22 mouse cellular contexts compared by ENCODE assay signal in genomic region chr10:113593436-113593835, GRCm38 (mm10).
"Had no signal": no experiment of that assay in that cellular context is flagged by ENCODE, and none has a peak within 500 bp of the region (broad histone marks: within the 10 kb centered on the region; RNA-seq: fewer than 3 reads in every experiment).

No protein-coding gene starts in this region.

- H3K4me1 ChIP-seq: limb, embryonic 13.5 days; liver, embryonic 12.5 days; liver, embryonic 15.5 days; lung, embryonic 15.5 days had no signal

- H3K9ac ChIP-seq: limb, embryonic 13.5 days; liver, embryonic 12.5 days; liver, embryonic 15.5 days; lung, embryonic 15.5 days had no signal

- H3K36me3 ChIP-seq: limb, embryonic 13.5 days; liver, embryonic 12.5 days; liver, embryonic 15.5 days; lung, embryonic 15.5 days had no signal

- H3K4me3 ChIP-seq: layer of hippocampus, adult 2 months; limb, embryonic 13.5 days; liver, embryonic 12.5 days; liver, embryonic 15.5 days; lung, embryonic 15.5 days had no signal

- H3K4me2 ChIP-seq: limb, embryonic 13.5 days; liver, embryonic 12.5 days; liver, embryonic 15.5 days; lung, embryonic 15.5 days; midbrain, embryonic 11.5 days had no signal

- DNase-seq: kidney, adult 2 months; kidney, postnatal 25 days; layer of hippocampus, adult 9-11 months; liver; lung, adult 18-20 months; lung, postnatal 10 days; lung, postnatal 4 days; midbrain, embryonic 14.5 days; right cerebral cortex, adult 18-20 months; right cerebral cortex, postnatal 14 days; right cerebral cortex, postnatal 4 days; thymus, adult 2 months; thymus, postnatal 14 days; thymus, postnatal 4 days had no signal

- H3K9me3 ChIP-seq: limb, embryonic 13.5 days; liver, embryonic 12.5 days; liver, embryonic 15.5 days; lung, embryonic 15.5 days had no signal

- H3K27ac ChIP-seq: kidney, postnatal 0 days; layer of hippocampus, adult 2 months; limb, embryonic 13.5 days; liver, embryonic 12.5 days; liver, embryonic 15.5 days; lung, embryonic 15.5 days; stomach, postnatal 0 days had no signal

- ATAC-seq: liver, embryonic 12.5 days had no signal

- H3K27me3 ChIP-seq: limb, embryonic 13.5 days; liver, embryonic 12.5 days; liver, embryonic 15.5 days; lung, embryonic 15.5 days had no signal
